Mouse (Mus musculus) cortical plate, adult 2 months (tissue): ENCODE measurements around the gene Phactr4.

Source experiments
- CTCF ChIP-seq: fragments of 200-500 bp; IDR thresholded peaks from 2 replicates; pipeline ENCODE4 v1.5.1; 2011; ENCODE audit warnings: mild to moderate bottlenecking, control low read depth, low read length; ENCODE audit not compliant: insufficient read depth; ENCODE audit errors: extremely low read depth
- POLR2A ChIP-seq: fragments of 200-500 bp; IDR thresholded peaks from 2 replicates; pipeline ENCODE4 v1.6.1; 2011; ENCODE audit warnings: mild to moderate bottlenecking, low read length, control low read depth; ENCODE audit not compliant: insufficient read depth; ENCODE audit errors: extremely low read depth

DNA sequence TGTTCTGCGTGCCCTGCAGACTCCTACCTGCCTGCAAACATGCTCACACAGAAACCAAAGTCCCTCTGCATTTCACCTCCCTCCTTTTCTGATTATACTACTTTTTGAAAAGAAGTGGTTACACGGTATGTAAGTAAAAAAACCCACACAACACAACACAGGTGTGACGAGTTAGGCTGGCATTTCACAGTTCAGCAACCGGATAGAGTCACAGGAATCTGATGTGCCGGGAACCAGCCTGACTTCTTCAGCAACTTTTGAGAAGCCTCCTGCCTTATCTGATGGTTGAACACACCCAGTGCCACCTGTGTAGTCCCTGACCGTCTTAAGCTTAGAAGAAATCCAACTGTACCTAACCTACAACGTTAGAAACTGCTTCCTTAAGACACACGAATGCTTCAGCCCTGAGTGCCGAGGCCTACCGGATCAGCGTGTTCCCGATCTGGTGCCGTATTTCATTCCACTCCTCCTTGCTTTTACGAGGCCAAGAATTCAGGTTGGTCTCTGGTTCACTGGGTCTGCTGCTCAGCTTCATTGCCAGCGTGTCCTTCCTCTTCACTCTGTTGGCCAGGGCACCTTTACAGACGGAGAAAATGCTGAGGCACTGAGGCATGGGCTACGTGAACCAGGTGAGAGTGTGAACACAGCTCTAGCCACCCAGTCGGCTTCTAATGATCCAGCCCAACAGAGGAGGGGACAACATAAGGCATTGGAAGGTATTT, 54.6 kb downstream of the Phactr4 start:
- TF ChIP-seq CTCF (no peak), POLR2A (no peak)
